Mouse (Mus musculus) heart, embryonic 16.5 days (tissue): ENCODE data around the gene Ephb2. TPM values are rescaled to one million over a fixed set of nuclear protein-coding genes. Genes with fewer than 3 reads are reported as not detected.

Experiments
- ATAC-seq: fragments of 200-750 bp; cut with Nextera tagmentation; replicated peaks from 2 replicates; pipeline ENCODE4 v1.8.0; 2017; ENCODE audit warnings: moderate number of reproducible peaks; ENCODE audit not compliant: insufficient read depth, low FRiP score; ENCODE audit errors: extremely low read depth
- H3K27ac ChIP-seq: fragments of 300-500 bp; sonication (generic); 2 replicates; pipeline ENCODE4 v1.5.1; 2014; ENCODE audit warnings: mild to moderate bottlenecking, low read length, control low read depth, moderate library complexity
- H3K27me3 ChIP-seq: fragments of 300-500 bp; sonication (generic); 2 replicates; pipeline ENCODE4 v1.6.1; 2014; ENCODE audit warnings: low read length, mixed read lengths; ENCODE audit not compliant: control insufficient read depth, insufficient read depth
- H3K36me3 ChIP-seq: fragments of 300-500 bp; sonication (generic); 2 replicates; pipeline ENCODE4 v1.6.1; 2014; ENCODE audit not compliant: control insufficient read depth, insufficient read depth
- H3K4me1 ChIP-seq: fragments of 300-500 bp; sonication (generic); 2 replicates; pipeline ENCODE4 v1.6.1; 2014; ENCODE audit warnings: low read length, mixed read lengths; ENCODE audit not compliant: control insufficient read depth, insufficient read depth
- H3K4me2 ChIP-seq: fragments of 300-500 bp; sonication (generic); 2 replicates; pipeline ENCODE4 v1.6.1; 2014; ENCODE audit warnings: low read depth, mild to moderate bottlenecking, control low read depth, low read length
- H3K4me3 ChIP-seq: fragments of 300-500 bp; sonication (generic); 2 replicates; pipeline ENCODE4 v1.5.1; 2014; ENCODE audit warnings: mild to moderate bottlenecking, control low read depth, low read length
- H3K9ac ChIP-seq: fragments of 300-500 bp; sonication (generic); 2 replicates; pipeline ENCODE4 v1.6.1; 2014; ENCODE audit warnings: low read length, control low read depth
- H3K9me3 ChIP-seq: fragments of 300-500 bp; sonication (generic); replicated peaks from 2 replicates; pipeline ENCODE4 v1.6.1; 2016; ENCODE audit warnings: low read length; ENCODE audit not compliant: control insufficient read depth
- WGBS: fragments of 180-500 bp; shearing (Covaris S2); extraction: QIAGEN DNeasy Blood & Tissue Kit; methylation state at CpG from one replicate; pipeline ENCODE4 v1.1.7; 2014; 5-methylcytosine and 5-hydroxymethylcytosine counted together
- polyA plus RNA-seq: library from polyadenylated mRNA; unstranded; fragments of >200 nt; fragmentation: Nextera tagmentation; extraction: Ambion mirVana; gene quantifications from 2 replicates; pipeline ENCODE4 v1.2.1, GENCODE M21; 2015

Ephb2 gene
- 0.70 and 1.4 TPM in 2 replicates for polyA plus RNA-seq

DNA sequence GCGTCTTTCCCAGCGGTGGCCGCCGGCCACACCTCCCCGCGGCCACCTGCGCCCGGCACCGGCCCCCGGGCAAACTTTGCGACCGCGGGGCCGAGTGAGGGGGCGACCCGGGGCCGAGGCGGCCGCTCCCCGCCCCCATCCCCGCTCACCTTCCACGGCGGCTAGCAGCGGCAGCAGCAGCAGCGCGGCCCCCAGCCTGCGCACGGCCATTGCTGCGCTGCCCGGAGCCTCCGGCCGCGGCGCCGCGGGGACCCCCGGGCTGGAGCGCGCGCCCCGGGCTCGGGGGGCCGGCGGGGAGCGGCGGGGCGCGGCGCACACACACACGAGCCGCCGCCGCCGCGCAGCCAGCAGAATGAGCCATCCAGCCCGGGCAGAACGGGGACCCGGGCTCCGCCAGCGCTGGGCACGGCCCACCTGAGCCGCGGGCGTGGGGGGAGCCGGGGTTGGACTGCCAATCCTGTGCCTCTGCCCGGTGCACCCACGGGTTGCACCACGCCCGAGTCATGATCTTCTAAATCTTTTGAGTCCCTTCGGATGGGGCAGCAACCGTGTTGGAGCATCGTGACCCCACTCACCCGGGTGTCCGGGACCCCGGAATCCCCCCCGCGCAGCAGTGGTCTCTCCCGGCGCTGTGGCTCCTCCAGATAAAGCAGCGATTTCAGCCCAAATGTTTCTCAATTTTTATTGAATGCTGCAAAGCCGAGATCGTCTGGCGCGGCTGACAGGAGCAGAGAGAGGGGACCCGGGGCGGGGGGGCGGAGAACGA, at the start of gene Ephb2:
Gene Ephb2 (minus strand): TSS at position 368 of the 766 bp plus-strand sequence.
- H3K27ac ChIP-seq: peak within 1 kb of the TSS; percentile 57

DNA sequence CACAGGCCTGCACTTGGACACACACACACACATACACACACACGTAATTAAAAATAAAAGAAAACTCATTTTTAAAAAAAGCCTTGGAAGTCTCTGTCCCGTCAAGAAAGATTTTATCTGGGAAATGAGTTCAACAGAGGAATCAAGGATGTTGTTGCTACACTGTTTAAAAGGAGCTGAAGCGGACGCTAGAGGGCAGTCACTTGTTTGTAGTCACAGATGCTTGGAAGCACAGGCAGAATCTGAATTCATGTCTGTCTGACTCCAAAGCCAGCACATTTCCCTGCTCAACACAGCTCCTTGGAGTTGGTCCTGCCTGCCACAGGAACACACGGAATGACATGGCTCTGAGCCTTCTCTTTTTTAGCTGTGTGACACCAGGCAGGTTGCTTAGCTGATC, 42.8 kb upstream of the Ephb2 start:
- no peak for ATAC-seq
- Histone ChIP-seq H3K9me3 (no peaks in the 10 kb centered on the region), H3K36me3 (no peaks in the 10 kb centered on the region), H3K9ac (no peak overlapping the region), H3K4me3 (no peak overlapping the region), H3K4me2 (no peak overlapping the region), H3K4me1 (no peaks in the 10 kb centered on the region), H3K27ac (no peak overlapping the region), H3K27me3 (peaks cover 12% of the 10 kb centered on the region)
- 18% methylated on average over 5 of the region's 5 CpGs for WGBS

More for the DNA sequence above, at the start of gene Ephb2:
- peaks cover 12% of the 10 kb centered on the region for H3K4me1 ChIP-seq
- WGBS: under 1% methylated on average over 80 of the region's 88 CpGs
- H3K9ac ChIP-seq: peak within 1 kb of the TSS; percentile 75
- no peaks in the 10 kb centered on the region for H3K9me3 ChIP-seq
- H3K4me3 ChIP-seq: peak within 1 kb of the TSS; percentile 75
- ATAC-seq: peak; percentile 65; the same call in 1 of the 2 replicates
- peaks cover 70% of the 10 kb centered on the region for H3K27me3 ChIP-seq
- H3K36me3 ChIP-seq: no peaks in the 10 kb centered on the region
- peak within 1 kb of the TSS; percentile 99 for H3K4me2 ChIP-seq

DNA sequence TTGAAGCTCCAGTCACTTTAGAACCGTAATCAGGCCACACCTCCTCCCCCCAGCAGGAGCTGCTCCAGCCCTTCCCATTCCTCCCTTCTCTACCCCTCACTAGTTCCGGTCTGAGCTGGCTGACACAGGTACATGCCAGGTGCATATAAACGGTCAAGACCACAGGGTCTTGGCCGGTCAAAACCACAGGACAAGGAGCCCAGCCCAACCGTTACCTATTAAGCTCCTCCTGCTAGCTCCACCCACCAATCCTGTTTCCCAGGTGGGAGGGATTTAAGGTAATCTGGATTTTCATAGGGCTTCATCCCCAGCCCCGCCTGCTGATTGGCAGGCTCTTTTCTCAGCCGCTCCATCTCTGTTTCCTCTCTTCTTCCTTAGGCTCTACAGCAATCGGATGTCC, 42.4 kb upstream of the Ephb2 start:
- no peaks in the 10 kb centered on the region for H3K4me1 ChIP-seq
- no peaks in the 10 kb centered on the region for H3K36me3 ChIP-seq
- no peak overlapping the region for H3K9ac ChIP-seq
- no peak for ATAC-seq
- no peak overlapping the region for H3K4me2 ChIP-seq
- peaks cover 12% of the 10 kb centered on the region for H3K27me3 ChIP-seq
- no peak overlapping the region for H3K27ac ChIP-seq
- H3K9me3 ChIP-seq: no peaks in the 10 kb centered on the region
- H3K4me3 ChIP-seq: no peak overlapping the region
- 40% methylated on average over 8 of the region's 8 CpGs for WGBS

DNA sequence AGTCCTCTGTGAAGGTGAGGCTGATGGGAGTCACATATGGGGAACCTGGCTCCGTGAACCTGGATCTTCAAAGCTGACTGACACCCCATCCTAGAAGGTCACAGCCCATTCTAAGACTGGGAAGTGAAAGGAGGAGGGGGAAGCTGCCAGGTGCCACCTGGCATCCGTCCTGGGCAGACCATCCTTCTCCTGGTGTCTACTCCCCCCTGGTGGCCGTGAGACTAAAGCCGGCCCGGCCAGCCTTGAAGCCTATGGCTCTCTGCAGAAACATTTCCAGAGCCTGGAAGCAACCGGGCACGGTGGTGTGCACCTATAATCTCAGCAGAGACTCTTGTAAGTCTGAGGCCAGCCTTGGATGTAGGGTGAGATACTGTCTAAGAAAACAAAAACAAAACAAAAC, 41.2 kb upstream of the Ephb2 start:
- Histone ChIP-seq H3K4me1 (no peaks in the 10 kb centered on the region), H3K4me2 (no peak overlapping the region), H3K27me3 (peaks cover 11% of the 10 kb centered on the region), H3K9ac (no peak overlapping the region), H3K27ac (no peak overlapping the region), H3K9me3 (no peaks in the 10 kb centered on the region), H3K36me3 (no peaks in the 10 kb centered on the region), H3K4me3 (no peak overlapping the region)
- ATAC-seq: no peak
- 17% methylated on average over 7 of the region's 7 CpGs for WGBS

DNA sequence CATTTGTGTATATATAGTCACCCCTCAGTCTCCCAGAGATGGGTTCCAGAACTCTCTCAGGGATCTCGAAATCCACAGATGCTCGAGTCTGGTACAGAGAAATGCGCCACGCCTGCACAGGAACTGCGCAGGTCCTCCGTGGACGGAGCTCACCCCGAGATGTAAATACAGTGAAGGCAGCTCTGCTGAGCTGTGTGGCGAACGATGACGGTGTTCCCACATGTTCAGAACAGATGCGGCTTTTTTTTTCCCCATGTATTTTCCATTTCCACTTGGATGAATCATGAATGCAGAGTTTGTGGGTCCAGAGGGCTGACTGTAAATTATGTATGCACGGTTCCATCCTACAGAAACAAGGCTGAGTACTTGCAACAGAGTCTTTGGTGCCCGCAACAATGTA, 39.2 kb upstream of the Ephb2 start:
- no peak overlapping the region for H3K4me2 ChIP-seq
- 83% methylated on average over 14 of the region's 14 CpGs for WGBS
- ATAC-seq: no peak
- H3K4me1 ChIP-seq: no peaks in the 10 kb centered on the region
- no peak overlapping the region for H3K27ac ChIP-seq
- no peak overlapping the region for H3K9ac ChIP-seq
- no peaks in the 10 kb centered on the region for H3K36me3 ChIP-seq
- no peaks in the 10 kb centered on the region for H3K9me3 ChIP-seq
- H3K27me3 ChIP-seq: peaks cover 15% of the 10 kb centered on the region; the same call in 1 of the 2 replicates
- H3K4me3 ChIP-seq: no peak overlapping the region

DNA sequence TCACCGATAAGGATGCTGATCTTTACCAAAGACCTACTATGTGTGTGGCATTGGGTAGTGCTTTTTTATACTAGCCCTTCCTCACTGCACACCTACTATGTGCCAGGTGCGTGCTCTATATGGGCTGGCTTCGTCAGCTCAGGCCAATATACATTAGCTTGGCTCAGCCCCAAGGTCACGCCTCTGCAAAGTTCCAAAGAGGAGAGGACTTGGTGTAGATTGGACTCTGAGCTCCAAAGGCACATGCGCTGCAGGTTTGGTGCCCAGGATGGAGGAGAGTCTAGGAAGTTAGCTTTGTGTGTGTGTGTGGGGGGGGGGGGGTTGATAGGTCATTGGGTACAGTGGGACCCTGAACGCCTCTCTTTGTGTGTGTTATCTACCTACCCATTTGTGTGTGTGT, 32.6 kb upstream of the Ephb2 start:
- Histone ChIP-seq H3K36me3 (no peaks in the 10 kb centered on the region), H3K4me1 (no peaks in the 10 kb centered on the region), H3K27ac (no peak overlapping the region), H3K9me3 (no peaks in the 10 kb centered on the region), H3K9ac (no peak overlapping the region), H3K4me3 (no peak overlapping the region), H3K27me3 (peaks cover 25% of the 10 kb centered on the region), H3K4me2 (no peak overlapping the region)
- 72% methylated on average over 6 of the region's 6 CpGs for WGBS
- ATAC-seq: no peak

DNA sequence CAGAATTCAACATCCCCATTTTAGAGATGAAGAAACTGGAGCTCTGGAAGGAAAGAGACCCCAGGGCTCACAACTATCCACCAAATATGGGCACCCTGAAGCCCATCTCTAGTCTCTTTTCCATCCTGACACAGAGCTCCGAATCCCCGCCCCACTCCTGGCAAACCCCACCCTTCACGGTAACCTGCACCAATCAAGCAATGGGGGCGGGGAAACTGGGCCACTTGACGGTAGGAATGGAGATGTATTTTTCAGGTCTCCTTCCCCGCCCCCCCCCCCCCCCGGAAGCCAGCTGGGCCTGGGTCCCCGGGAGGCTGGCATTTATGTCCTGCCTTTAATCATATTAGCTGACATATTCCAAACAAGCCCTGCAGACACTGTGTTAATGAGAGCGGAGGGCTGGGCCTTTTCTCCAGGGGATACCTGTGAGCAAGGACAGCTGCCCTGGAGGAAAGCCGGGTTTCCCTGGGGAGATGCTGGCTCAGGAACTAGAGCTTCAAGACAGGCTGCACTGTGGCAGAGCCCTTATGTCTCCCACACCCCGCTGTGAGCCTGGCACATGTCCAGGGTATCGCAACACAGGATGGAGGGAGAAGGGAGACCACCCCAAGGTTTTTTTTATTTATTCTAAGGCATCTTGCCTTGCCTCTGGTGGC, 32.0 kb upstream of the Ephb2 start:
- Histone ChIP-seq H3K9me3 (no peaks in the 10 kb centered on the region), H3K27me3 (peaks cover 25% of the 10 kb centered on the region), H3K4me1 (no peaks in the 10 kb centered on the region), H3K36me3 (no peaks in the 10 kb centered on the region), H3K4me3 (no peak overlapping the region), H3K27ac (no peak overlapping the region), H3K4me2 (no peak overlapping the region), H3K9ac (no peak overlapping the region)
- ATAC-seq: no peak
- WGBS: 16% methylated on average over 10 of the region's 12 CpGs

DNA sequence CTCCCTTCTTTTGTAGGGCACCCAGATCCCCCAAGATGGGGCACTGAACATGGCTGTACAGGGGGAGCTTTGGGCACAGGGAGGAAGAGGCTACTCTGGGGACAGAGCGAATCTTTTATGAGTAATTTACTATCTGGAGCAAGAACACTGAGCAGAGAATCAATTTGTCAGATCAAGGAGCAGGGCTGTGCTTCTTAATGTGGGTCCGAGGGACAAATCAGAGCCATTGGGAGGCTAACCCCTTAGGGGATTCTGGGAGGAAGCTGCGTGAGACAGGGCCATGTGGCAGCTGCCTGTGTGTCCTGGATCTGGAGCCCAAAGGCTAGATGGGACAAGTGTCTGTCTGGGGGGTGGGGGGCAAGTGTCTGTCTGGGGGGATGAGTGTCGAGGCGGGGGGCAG, 29.7 kb upstream of the Ephb2 start:
- H3K36me3 ChIP-seq: no peaks in the 10 kb centered on the region
- no peaks in the 10 kb centered on the region for H3K9me3 ChIP-seq
- no peak overlapping the region for H3K9ac ChIP-seq
- H3K27me3 ChIP-seq: peaks cover 40% of the 10 kb centered on the region
- H3K4me1 ChIP-seq: no peaks in the 10 kb centered on the region
- H3K4me3 ChIP-seq: no peak overlapping the region
- ATAC-seq: no peak
- no peak overlapping the region for H3K27ac ChIP-seq
- H3K4me2 ChIP-seq: no peak overlapping the region
- 62% methylated on average over 5 of the region's 5 CpGs for WGBS

DNA sequence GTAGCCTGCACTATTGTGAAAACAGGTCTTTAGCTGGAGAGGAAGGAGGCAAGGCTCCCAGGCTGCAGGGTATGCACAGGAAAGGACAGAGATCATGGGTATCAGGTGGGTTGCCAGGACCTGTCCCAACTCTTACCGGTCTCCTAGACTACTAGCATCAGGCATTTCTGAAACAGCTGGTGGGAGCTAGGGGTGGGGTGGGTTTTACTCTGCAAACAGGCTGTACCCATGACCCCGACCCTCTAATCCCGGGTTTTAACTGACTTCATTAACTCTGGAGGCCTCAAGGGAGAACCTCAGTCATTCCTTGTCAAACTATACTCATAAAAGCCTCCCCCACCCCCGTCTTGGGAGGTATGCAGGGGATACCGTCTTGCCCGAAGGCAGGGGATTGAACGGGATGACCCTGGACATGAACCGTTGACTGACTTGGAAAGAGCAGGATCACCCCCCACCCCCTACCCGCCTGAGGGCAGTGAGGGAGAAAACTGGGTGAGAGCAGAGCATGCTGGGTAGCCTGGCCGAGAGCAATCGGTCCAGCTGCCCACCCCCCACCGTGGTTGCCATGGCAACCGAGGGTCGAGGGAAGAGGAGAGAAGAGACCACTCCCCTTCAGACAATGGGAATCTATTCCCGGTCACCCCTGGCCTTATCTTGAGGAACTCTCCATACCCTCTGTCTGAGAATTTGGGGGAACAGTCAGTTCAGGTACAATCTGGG, 29.1 kb upstream of the Ephb2 start:
- H3K4me2 ChIP-seq: no peak overlapping the region
- no peak overlapping the region for H3K9ac ChIP-seq
- H3K36me3 ChIP-seq: no peaks in the 10 kb centered on the region
- H3K27ac ChIP-seq: no peak overlapping the region
- no peak overlapping the region for H3K4me3 ChIP-seq
- 17% methylated on average over 15 of the region's 15 CpGs for WGBS
- no peaks in the 10 kb centered on the region for H3K9me3 ChIP-seq
- peaks cover 37% of the 10 kb centered on the region for H3K27me3 ChIP-seq
- no peaks in the 10 kb centered on the region for H3K4me1 ChIP-seq
- no peak for ATAC-seq
